Mouse (Mus musculus) fat pad, adult 2 months (tissue): ENCODE results near the gene Rsad1.
A peak's percentile ranks its signal among the peaks of the same experiment; 100 is the strongest.

Experiments
- DNase-seq: peaks from one replicate; pipeline ENCODE4 v3.0.0-alpha.2; 2011; ENCODE audit warnings: low read depth, low spot score; ENCODE audit errors: extremely low read depth

The Rsad1 gene

GRCm38 (mm10) chr11:94548041-94548784 lies 842 bp downstream of the Rsad1 start:
- DNase-seq: no peak

DNA sequence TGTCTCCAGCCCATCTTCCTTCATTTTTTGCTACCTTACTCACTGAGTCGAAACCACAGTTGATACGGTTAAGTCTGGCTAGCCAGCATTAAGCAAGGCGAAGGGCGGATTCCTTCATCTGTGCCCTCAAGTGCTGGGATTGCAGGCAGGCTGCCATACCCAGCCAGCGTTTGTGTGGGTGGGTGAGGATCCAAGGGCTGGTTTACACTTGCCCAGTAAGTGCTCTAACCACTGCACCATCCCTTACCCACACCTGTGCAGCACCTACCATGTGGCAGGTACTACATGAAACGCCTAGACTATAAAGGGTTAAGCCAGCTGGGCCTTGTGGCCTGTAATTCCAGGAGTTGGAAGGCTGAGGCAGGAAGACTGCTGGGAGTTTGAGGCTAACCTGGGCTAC lies 1.8 kb downstream of the Rsad1 start:
- DNase-seq: peak; percentile 43

GRCm38 (mm10) chr11:94546381-94546780 lies 2.7 kb downstream of the Rsad1 start:
- no peak for DNase-seq

- DNase-seq: no peak
Measured at GRCm38 (mm10) chr11:94544422-94544821, 4.6 kb downstream of the Rsad1 start.

DNA sequence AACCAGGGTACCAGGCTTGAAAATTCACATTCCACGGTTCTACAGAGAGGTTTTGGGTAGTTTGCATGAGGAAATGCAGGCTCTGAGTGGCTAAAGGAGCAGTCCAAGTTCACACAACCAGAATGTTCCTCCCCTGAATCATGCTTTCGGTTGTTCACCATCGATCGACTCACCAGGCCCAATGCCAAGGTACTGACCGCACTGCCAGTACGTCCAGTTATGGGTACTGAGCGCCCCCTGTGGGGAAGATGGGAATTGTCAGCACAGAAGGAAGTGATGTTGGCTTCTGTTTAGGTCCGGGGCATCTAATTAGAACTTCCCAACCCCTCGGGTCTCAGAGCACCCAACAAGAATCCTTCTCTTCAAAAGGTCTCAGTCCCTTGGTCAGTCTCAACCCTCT lies 5.1 kb downstream of the Rsad1 start:
- DNase-seq: no peak

DNA sequence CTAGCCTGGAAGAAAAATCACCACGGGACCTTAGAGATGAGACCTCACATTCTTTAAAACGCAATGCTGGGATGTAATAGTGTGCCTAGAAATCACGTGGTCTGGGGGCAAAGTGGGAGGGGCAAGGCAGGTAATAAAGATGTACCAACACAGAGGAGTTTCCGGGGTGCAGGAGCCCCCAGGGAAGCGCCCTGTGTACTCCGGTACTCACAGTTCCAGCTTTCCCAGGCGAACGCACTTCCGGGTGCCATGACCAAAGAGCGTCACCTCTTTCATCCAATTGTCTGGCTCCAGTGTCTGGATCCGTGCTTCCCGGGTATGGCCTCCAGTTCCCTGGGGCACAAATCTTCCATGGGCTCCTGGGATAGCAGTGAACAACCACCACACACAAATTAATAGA lies 5.7 kb downstream of the Rsad1 start:
- no peak for DNase-seq

GRCm38 (mm10) chr11:94542400-94542799 lies 6.7 kb downstream of the Rsad1 start:
- DNase-seq: no peak

- DNase-seq: no peak
Measured at GRCm38 (mm10) chr11:94539761-94540160, 9.3 kb downstream of the Rsad1 start.

DNA sequence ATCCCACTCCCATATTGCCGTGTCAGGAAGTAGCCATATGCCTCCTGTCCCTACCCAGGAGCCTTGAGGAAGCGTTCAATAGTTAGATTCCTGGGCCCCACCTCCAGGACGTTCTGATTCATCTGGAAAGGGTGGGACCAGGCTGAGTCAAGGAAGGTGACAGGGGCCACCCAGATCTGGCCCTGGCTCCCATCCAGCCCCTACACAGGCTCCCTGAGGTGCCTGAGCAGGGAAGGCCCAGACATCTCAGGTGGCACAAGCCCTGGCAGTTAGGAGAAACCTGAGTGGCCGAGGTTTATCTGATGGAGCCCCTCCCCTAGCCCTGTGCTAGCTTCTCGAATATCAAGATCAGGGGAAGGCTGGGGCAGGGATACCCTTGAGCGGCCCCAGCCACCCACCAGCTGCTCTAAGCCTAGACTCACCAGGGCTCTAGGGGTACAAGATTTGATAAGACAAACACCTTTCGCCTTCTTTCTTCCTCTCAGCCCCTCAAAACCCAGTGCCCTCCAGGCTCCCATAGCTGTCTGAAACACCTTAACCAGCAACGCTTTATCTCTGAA lies 10.2 kb downstream of the Rsad1 start:
- no peak for DNase-seq

- no peak for DNase-seq
Measured at GRCm38 (mm10) chr11:94533171-94533570, 15.9 kb downstream of the Rsad1 start.

- DNase-seq: no peak
Measured at GRCm38 (mm10) chr11:94528879-94529278, 20.2 kb downstream of the Rsad1 start.

DNA sequence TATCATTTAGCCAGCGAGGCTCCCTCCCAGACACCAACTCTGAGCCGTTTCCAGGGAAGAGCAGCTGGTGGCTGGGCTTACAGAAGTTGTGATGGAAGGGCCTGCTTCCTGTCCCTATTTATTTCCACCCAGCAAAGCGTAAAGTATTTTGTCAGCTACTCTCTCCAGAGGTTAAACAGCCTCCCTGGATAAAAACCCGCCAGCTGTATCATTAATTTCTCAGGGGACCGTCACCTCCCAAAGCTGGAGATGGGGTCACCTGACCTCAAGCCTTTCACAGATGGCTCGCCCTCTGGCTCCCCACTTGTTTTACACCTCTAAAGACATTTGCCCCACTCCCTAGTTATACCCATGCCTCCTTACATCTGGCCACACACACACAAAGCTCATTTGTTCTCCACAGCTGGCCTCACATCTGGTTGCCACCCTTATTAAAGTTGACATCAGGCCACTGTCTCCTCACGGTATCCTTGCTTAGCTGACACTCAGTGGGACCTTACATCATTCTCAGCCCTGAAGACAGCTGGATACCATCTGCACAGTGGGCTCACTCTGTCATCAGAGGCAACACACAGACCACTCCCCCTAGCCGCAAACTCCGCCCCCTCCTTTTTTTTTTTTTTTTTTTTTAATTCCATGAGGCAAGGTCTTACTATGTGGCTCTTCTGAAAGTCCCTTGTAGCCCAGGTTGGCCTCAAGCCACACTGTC lies 22.7 kb downstream of the Rsad1 start:
- no peak for DNase-seq

- no peak for DNase-seq
Measured at GRCm38 (mm10) chr11:94521219-94521843, 27.7 kb downstream of the Rsad1 start, which contains the start of gene Mycbpap. TSS of gene Mycbpap (minus strand) at chr11:94521742.

GRCm38 (mm10) chr11:94513452-94513851 lies 35.6 kb downstream of the Rsad1 start:
- no peak for DNase-seq

GRCm38 (mm10) chr11:94508976-94509375 lies 40.1 kb downstream of the Rsad1 start:
- DNase-seq: no peak

GRCm38 (mm10) chr11:94501482-94501881 lies 47.6 kb downstream of the Rsad1 start:
- no peak for DNase-seq

GRCm38 (mm10) chr11:94500362-94500761 lies 48.7 kb downstream of the Rsad1 start:
- no peak for DNase-seq

DNA sequence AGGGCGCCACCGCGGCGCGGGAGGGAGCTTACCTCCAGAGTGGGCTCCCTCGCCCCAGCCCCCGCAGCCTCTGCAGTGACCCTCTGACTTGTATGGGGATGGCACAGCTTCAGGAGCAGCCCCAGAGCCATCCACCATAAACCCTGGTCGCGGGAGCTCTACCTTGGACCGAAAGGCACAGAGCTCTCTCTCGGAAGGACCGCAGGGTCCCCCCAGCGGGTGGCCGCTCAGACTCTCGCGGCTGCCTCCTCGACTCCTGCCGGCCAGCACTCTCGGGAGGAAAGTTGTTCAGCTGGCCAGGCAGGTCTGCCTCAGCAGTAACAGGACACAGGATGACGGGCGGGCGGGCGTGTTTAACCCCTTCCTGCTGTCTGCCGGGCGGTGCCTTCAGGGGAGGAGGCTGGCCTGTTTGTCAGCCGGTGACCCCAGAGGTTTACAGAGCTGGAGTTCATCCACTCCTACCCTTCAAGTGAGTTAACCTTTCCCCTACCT lies 49.3 kb downstream of the Rsad1 start, which contains the start of gene Epn3:
Gene Epn3, minus strand, starts transcription at position 314 of the 492 bp plus-strand sequence.
- no peak for DNase-seq

DNA sequence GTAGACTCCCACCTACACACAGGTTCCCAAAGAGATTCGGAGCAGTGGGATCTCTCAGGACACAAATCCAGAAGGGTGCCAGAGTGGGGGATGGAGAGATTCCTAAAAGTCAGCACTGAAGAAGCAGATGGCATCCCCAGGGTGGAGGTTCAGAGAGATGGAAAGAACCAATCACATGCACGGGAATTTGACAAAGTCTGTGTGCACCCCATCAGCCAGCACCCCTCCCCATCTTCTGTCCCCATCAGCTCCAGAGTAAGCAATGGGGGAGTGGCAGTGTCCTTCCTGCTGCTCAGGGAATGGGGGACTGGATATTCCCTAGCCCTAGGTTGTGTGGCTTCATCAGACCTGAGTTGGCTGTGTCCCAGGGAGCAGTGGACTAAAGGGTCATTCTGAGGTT lies 50.0 kb downstream of the Rsad1 start:
- no peak for DNase-seq

GRCm38 (mm10) chr11:94498093-94498996 lies 50.7 kb downstream of the Rsad1 start:
- DNase-seq: peak; percentile 30
